Mouse (Mus musculus) brain, embryonic 14.5 days (tissue): Measurements from ENCODE around the gene Gins2. TPM values are rescaled to one million over a fixed set of nuclear protein-coding genes. Genes with fewer than 3 reads are reported as not detected.

ENCODE experiments used
- DNase-seq: peaks from one replicate; pipeline ENCODE4 v3.0.0-alpha.2; 2011; ENCODE audit warnings: low read depth
- CTCF ChIP-seq: fragments of 200-500 bp; IDR thresholded peaks from 2 replicates; pipeline ENCODE4 v1.5.1; 2012; ENCODE audit warnings: inconsistent platforms, mild to moderate bottlenecking, moderate library complexity, borderline replicate concordance; ENCODE audit not compliant: insufficient read depth, insufficient read length; ENCODE audit errors: extremely low read depth
- POLR2A ChIP-seq: fragments of 200-500 bp; IDR thresholded peaks from 2 replicates; pipeline ENCODE4 v1.6.1; 2012; ENCODE audit warnings: mild to moderate bottlenecking, inconsistent platforms, borderline replicate concordance; ENCODE audit not compliant: poor library complexity, insufficient read depth, insufficient read length, severe bottlenecking; ENCODE audit errors: extremely low read depth
- polyA plus RNA-seq: library from polyadenylated mRNA; depleted of rRNA; stranded (reverse); fragments of >200 nt; gene quantifications from 2 replicates; pipeline ENCODE4 v1.2.3, GENCODE M21; 2012

Gins2 gene
- polyA plus RNA-seq, 1 experiment, result 22.9 TPM

- no peak for TF ChIP-seq CTCF
- no peak for TF ChIP-seq POLR2A
- peak; percentile 95 for DNase-seq
Observed at GRCm38 (mm10) chr8:120559654-120560053, 29.4 kb downstream of the Gins2 start.

GRCm38 (mm10) chr8:120558162-120558561 lies 30.9 kb downstream of the Gins2 start:
- DNase-seq, result peak; percentile 61
- TF ChIP-seq POLR2A (no peak), CTCF (no peak)

DNA sequence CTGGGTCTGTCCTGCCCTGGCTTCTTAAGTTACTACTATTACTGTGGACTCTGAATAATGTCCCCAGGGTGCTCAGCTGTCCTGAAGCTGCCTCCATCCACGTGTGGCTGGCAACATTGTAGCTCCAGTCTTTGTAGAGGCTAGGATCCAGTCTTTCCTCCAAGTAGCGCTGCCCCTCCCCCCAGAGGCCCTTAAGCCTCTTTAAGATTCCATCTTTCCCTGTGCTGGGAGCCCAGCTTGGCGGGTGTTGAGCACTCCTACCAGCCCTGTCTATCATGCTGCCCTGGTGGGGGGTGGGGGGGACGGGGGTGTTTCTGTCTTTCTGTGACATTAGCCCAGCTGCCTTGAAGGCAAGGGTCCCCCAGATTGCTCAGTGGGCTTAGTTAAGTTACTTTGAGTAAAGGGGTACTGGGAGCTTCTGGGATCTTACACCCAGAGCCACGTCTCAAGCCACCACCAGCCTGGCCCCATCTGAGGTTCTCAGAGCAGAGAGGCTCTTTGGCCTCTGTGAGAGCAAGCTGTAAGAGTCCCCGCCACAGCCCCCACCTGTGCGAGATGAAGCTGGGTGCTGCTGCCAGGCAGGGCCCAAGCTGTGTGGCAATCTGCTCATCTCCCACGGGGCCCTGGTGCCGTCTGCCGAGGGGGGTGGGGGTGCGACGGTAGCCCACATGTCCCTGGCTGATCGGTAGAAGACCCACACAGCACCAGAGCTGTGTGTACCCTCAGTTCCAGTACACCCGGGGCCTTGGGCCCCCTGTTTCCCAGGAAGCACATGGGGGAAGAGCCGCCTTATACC lies 31.7 kb downstream of the Gins2 start:
- DNase-seq, result peak; percentile 86
- TF ChIP-seq POLR2A, result no peak
- TF ChIP-seq CTCF, result no peak

- no peak for TF ChIP-seq POLR2A
- TF ChIP-seq CTCF, result no peak
Observed at GRCm38 (mm10) chr8:120556198-120556892, 32.8 kb downstream of the Gins2 start.

DNA sequence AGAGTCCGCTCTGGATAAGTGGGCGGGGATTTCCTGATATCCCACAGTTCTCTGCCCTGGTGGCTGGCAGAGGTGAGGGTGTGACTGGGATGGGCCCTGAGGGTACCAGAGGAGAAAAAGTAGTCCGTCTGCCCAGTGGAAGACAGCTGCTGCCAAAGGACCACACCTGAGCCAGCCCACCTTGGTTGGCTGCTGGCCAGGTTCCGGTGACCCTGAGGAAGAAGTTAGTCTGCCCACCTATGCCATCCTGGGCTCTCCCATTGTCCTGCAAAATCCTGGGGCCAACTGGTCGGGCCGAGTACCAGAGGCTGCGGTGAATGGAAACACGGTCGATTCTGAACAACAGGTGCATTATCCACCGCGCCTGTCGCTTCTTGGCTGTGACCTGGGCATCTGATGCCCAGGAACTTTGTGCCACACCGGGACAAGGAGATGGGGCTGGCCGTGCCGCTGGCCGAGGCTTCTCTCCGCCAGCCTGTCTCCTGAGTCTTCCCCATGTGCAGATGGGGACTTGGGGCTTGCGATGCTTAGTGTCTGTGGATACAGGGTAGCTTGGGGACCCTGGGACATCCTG lies 34.6 kb downstream of the Gins2 start:
- TF ChIP-seq POLR2A (no peak), CTCF (no peak)
- DNase-seq, result no peak

More at GRCm38 (mm10) chr8:120556198-120556892, 32.8 kb downstream of the Gins2 start:
- DNase-seq, result no peak

GRCm38 (mm10) chr8:120553441-120554123 lies 35.5 kb downstream of the Gins2 start:
- TF ChIP-seq POLR2A (no peak), CTCF (peak; percentile 17; the same call in 1 of the 2 replicates)
- no peak for DNase-seq

GRCm38 (mm10) chr8:120552509-120552908 lies 36.6 kb downstream of the Gins2 start:
- DNase-seq, result no peak
- TF ChIP-seq POLR2A (no peak), CTCF (no peak)

- no peak for TF ChIP-seq POLR2A
- no peak for TF ChIP-seq CTCF
- no peak for DNase-seq
Observed at GRCm38 (mm10) chr8:120551677-120551980, 37.5 kb downstream of the Gins2 start.

- TF ChIP-seq POLR2A, result no peak
- TF ChIP-seq CTCF, result no peak
- DNase-seq, result peak; percentile 79
Observed at GRCm38 (mm10) chr8:120550937-120551676, 38.0 kb downstream of the Gins2 start.

DNA sequence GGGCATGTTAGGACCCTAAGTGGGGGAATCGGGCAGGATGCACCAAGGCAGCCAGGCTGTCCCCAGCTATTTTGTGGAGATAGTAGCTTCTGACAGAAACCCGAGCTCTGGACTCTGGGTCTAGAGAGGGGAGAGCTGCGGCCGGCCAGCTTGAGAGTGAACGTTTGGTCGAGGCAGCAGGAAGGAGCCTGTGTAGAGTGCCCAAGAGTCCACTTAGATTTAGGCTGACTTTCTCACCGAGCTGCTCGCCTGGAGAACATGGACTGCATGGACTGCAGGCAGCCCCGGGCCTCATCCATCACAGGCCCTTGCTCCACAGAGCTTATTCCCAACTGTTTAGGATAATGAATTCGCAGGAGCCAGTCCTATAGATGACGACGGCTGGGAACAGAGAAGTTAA lies 38.7 kb downstream of the Gins2 start:
- peak; percentile 59 for DNase-seq
- no peak for TF ChIP-seq POLR2A
- no peak for TF ChIP-seq CTCF
